Mouse (Mus musculus) intestine, postnatal 0 days (tissue): ENCODE data around the gene Dlk2. TPM values are rescaled to one million over a fixed set of nuclear protein-coding genes. Genes with fewer than 3 reads are reported as not detected.

Experiments used
- ATAC-seq: fragments of 200-750 bp; cut with Nextera tagmentation; 2 replicates; pipeline ENCODE4 v1.8.0; 2017; ENCODE audit warnings: mild to moderate bottlenecking, moderate TSS enrichment, moderate library complexity
- H3K27ac ChIP-seq: fragments of 300-500 bp; sonication (generic); 2 replicates; pipeline ENCODE4 v1.5.1; 2014; ENCODE audit warnings: mild to moderate bottlenecking, low read depth, low read length, moderate library complexity
- H3K27me3 ChIP-seq: fragments of 300-500 bp; sonication (generic); replicated peaks from 2 replicates; pipeline ENCODE4 v1.6.1; 2014; ENCODE audit warnings: low read length, mixed read lengths; ENCODE audit not compliant: control insufficient read depth, insufficient read depth
- H3K36me3 ChIP-seq: fragments of 300-500 bp; sonication (generic); 2 replicates; pipeline ENCODE4 v1.6.1; 2014; ENCODE audit warnings: mild to moderate bottlenecking, moderate library complexity; ENCODE audit not compliant: control insufficient read depth, insufficient read depth
- H3K4me1 ChIP-seq: fragments of 300-500 bp; sonication (generic); replicated peaks from 2 replicates; pipeline ENCODE4 v1.6.1; 2014; ENCODE audit warnings: antibody characterized with exemption, low read length, mixed read lengths; ENCODE audit not compliant: control insufficient read depth, insufficient read depth
- H3K4me2 ChIP-seq: fragments of 300-500 bp; sonication (generic); replicated peaks from 2 replicates; pipeline ENCODE4 v1.6.1; 2014; ENCODE audit warnings: low read depth, mild to moderate bottlenecking, moderate library complexity
- H3K4me3 ChIP-seq: fragments of 300-500 bp; sonication (generic); 2 replicates; pipeline ENCODE4 v1.5.1; 2014; ENCODE audit warnings: low read depth, low read length
- H3K9ac ChIP-seq: fragments of 300-500 bp; sonication (generic); 2 replicates; pipeline ENCODE4 v1.6.1; 2014; ENCODE audit warnings: mild to moderate bottlenecking, low read depth, low read length
- H3K9me3 ChIP-seq: fragments of 300-500 bp; sonication (generic); 2 replicates; pipeline ENCODE4 v1.6.1; 2016; ENCODE audit warnings: mixed run types; ENCODE audit not compliant: control insufficient read depth
- CTCF ChIP-seq: sonication (generic); IDR thresholded peaks from 2 replicates; pipeline ENCODE4 v1.5.1; 2016; ENCODE audit warnings: low read depth, mild to moderate bottlenecking, control low read depth, antibody characterized with exemption, moderate library complexity
- WGBS: fragments of 180-500 bp; shearing (Covaris S2); extraction: QIAGEN DNeasy Blood & Tissue Kit; methylation state at CpG from one replicate; pipeline ENCODE4 v1.1.7; 2014; 5-methylcytosine and 5-hydroxymethylcytosine counted together
- polyA plus RNA-seq: library from polyadenylated mRNA; unstranded; fragments of >200 nt; fragmentation: Nextera tagmentation; extraction: Ambion mirVana; gene quantifications from 2 replicates; pipeline ENCODE4 v1.2.1, GENCODE M21; 2015

The Dlk2 gene
- polyA plus RNA-seq, 1 experiment from 2014 or later, result 0.42 TPM

DNA sequence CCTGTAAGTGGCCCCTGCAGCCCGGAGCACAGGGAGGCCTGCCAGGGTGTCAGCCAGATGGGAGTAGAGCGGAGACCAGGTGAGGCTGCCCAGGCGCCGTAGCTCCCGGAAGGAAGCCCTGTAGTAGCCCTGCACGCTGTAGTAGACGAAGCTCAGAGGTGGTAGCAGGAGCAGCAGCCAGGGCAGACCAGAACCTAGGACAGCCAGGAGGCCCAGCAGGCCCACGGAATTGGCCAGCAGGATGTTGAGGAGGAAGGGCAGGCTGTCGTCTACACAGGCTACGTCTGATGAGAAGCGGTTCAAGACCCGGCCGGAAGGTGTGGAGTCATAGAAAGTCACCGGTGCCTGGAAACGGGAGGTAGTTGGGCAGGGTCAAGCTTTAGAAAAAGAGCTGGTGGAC is 9.7 kb downstream of the Dlk2 start:
- no peak overlapping the region for H3K4me2 ChIP-seq
- H3K27me3 ChIP-seq, result no peaks in the 10 kb centered on the region
- TF ChIP-seq CTCF, result no peak
- no peaks in the 10 kb centered on the region for H3K4me1 ChIP-seq
- no peak overlapping the region for H3K9ac ChIP-seq
- no peaks in the 10 kb centered on the region for H3K9me3 ChIP-seq
- 91% methylated on average over 15 of the region's 15 CpGs for WGBS
- peaks cover 45% of the 10 kb centered on the region; the same call in 1 of the 2 replicates for H3K36me3 ChIP-seq
- H3K4me3 ChIP-seq, result no peak overlapping the region
- no peak overlapping the region for H3K27ac ChIP-seq
- no peak for ATAC-seq

- no peak overlapping the region for H3K9ac ChIP-seq
- WGBS, result 86% methylated on average over 12 of the region's 12 CpGs
- no peak for TF ChIP-seq CTCF
- H3K4me2 ChIP-seq, result no peak overlapping the region
- H3K36me3 ChIP-seq, result peaks cover 32% of the 10 kb centered on the region
- no peaks in the 10 kb centered on the region for H3K27me3 ChIP-seq
- no peaks in the 10 kb centered on the region for H3K4me1 ChIP-seq
- H3K4me3 ChIP-seq, result no peak overlapping the region
- H3K9me3 ChIP-seq, result no peaks in the 10 kb centered on the region
- no peak overlapping the region for H3K27ac ChIP-seq
- no peak for ATAC-seq
These were observed 12.6 kb downstream of the Dlk2 start for GRCm38 (mm10) chr17:46309835-46310234.

DNA sequence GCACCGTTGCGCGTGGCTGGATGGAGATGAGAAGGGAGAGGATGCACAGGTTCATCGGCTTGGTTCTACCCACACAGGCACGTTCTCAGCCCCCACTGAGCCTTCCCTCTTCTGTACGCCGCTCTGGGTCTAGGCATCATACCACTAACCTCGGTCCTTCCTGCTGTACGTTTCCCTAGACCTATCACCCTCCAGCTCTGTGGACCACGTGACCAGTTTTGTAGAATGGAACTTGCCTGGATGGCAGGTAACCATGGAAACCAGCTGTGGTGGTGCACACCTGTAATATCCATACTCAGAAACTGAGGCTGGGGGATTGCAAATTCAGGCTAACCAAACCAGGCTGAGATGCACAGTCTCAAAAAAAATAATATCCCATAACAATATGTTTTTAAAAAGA is 13.3 kb downstream of the Dlk2 start:
- Histone ChIP-seq H3K4me1 (no peaks in the 10 kb centered on the region), H3K9ac (no peak overlapping the region), H3K36me3 (peaks cover 25% of the 10 kb centered on the region), H3K4me3 (no peak overlapping the region), H3K27me3 (no peaks in the 10 kb centered on the region), H3K27ac (no peak overlapping the region), H3K4me2 (no peak overlapping the region), H3K9me3 (no peaks in the 10 kb centered on the region)
- 83% methylated on average over 10 of the region's 10 CpGs for WGBS
- ATAC-seq, result no peak
- no peak for TF ChIP-seq CTCF

GRCm38 (mm10) chr17:46313135-46313715 is 16.0 kb downstream of the Dlk2 start:
- no peak for TF ChIP-seq CTCF
- ATAC-seq, result no peak
- 86% methylated on average over 9 of the region's 9 CpGs for WGBS

DNA sequence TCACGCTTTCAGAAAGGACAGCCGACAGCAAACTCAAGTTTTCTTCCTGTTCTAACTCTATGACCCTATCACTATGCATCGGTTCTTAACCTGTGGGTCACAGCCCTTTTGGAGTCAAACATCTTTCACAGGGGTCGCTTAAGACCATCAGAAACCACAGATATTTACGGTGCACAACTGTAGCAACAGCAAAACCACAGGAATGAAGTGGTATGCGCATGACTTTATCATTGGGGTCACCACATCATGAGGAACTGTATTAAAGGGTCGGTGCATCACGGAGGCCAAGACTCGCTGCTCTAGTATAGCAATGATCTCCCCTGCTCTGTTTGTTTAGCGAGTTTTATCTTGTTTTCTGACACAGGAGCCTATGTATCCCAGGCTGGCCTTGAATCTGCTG is 18.6 kb downstream of the Dlk2 start:
- no peaks in the 10 kb centered on the region for H3K27me3 ChIP-seq
- no peaks in the 10 kb centered on the region for H3K9me3 ChIP-seq
- 86% methylated on average over 10 of the region's 10 CpGs for WGBS
- H3K4me3 ChIP-seq, result no peak overlapping the region
- ATAC-seq, result no peak
- no peak for TF ChIP-seq CTCF
- no peak overlapping the region for H3K9ac ChIP-seq
- H3K4me2 ChIP-seq, result no peak overlapping the region
- no peaks in the 10 kb centered on the region for H3K4me1 ChIP-seq
- no peak overlapping the region for H3K27ac ChIP-seq
- peaks cover 3% of the 10 kb centered on the region for H3K36me3 ChIP-seq

More at GRCm38 (mm10) chr17:46313135-46313715, 16.0 kb downstream of the Dlk2 start:
- Histone ChIP-seq H3K36me3 (peaks cover 12% of the 10 kb centered on the region), H3K27me3 (no peaks in the 10 kb centered on the region), H3K4me3 (no peak overlapping the region), H3K27ac (no peak overlapping the region), H3K9me3 (no peaks in the 10 kb centered on the region), H3K9ac (no peak overlapping the region), H3K4me2 (no peak overlapping the region), H3K4me1 (no peaks in the 10 kb centered on the region)

- Histone ChIP-seq H3K27ac (no peak overlapping the region), H3K9me3 (no peaks in the 10 kb centered on the region), H3K36me3 (peaks cover 20% of the 10 kb centered on the region; the same call in 1 of the 2 replicates), H3K4me2 (no peak overlapping the region), H3K9ac (no peak overlapping the region), H3K4me1 (peaks cover 6% of the 10 kb centered on the region), H3K27me3 (no peaks in the 10 kb centered on the region), H3K4me3 (no peak overlapping the region)
- no peak for TF ChIP-seq CTCF
- no peak for ATAC-seq
- 71% methylated on average over 6 of the region's 6 CpGs for WGBS
These were observed 23.3 kb downstream of the Dlk2 start for GRCm38 (mm10) chr17:46320492-46320891.
